Mouse (Mus musculus) heart, adult 18-20 months (tissue): ENCODE results near the gene Colec11. TPM values are rescaled to one million over a fixed set of nuclear protein-coding genes. Genes with fewer than 3 reads are reported as not detected.

Experiments used
- DNase-seq, 2 experiments: peaks; one replicate each; pipeline ENCODE4 v3.0.0; 2021 to 2022; ENCODE audit warnings: mixed read lengths in 1 of 2
- long read RNA-seq, 2 experiments: library from polyadenylated mRNA; stranded (forward); transcript quantifications; one replicate each; pipeline ENCODE4 v2.0.0; 2021
- total RNA-seq, 2 experiments: library from RNA; stranded (reverse); gene quantifications; 2 replicates each; pipeline ENCODE4 v1.2.3; 2021

The Colec11 gene
- total RNA-seq: 10 to 100 TPM; 14.1 to 15.6 TPM
- long read RNA-seq, experiment 1, transcript Colec11-201 (7 exons, 1,423 nt): major isoform, 9 of 12 reads
- long read RNA-seq, experiment 1, partial matches to known transcripts: 1 of 12 reads
- long read RNA-seq, experiment 1, other reads (novel, unspliced or antisense): 1 of 12 reads
- long read RNA-seq, experiment 2, partial matches to known transcripts: 2 of 7 reads
- long read RNA-seq, experiment 2, other reads (novel, unspliced or antisense): 0 of 7 reads

- peak; percentile 46 to 75 for DNase-seq
Observed at GRCm38 (mm10) chr12:28623195-28623594, at the start of gene Colec11. Gene Colec11 (minus strand): TSS chr12:28623377.

- DNase-seq: no peak
Observed at GRCm38 (mm10) chr12:28667287-28667686, 44.1 kb upstream of the Colec11 start.

GRCm38 (mm10) chr12:28666734-28667133 is 43.6 kb upstream of the Colec11 start:
- no peak for DNase-seq

- no peak for DNase-seq
Observed at GRCm38 (mm10) chr12:28662628-28663027, 39.5 kb upstream of the Colec11 start.

GRCm38 (mm10) chr12:28649141-28650110 is 26.2 kb upstream of the Colec11 start, which contains the start of gene Rnaseh1:
Gene Rnaseh1 (plus strand): TSS chr12:28649602.
- DNase-seq: peak; percentile 92 to 95

GRCm38 (mm10) chr12:28638778-28639177 is 15.6 kb upstream of the Colec11 start:
- no peak for DNase-seq

GRCm38 (mm10) chr12:28636543-28636942 is 13.4 kb upstream of the Colec11 start:
- DNase-seq: no peak

- peak; percentile 95 to 96 for DNase-seq
Observed at GRCm38 (mm10) chr12:28635535-28636476, 12.6 kb upstream of the Colec11 start, which contains the start of gene Rps7. Gene Rps7 (minus strand): TSS chr12:28635953.

- DNase-seq: no peak
Observed at GRCm38 (mm10) chr12:28635058-28635534, 11.9 kb upstream of the Colec11 start.

- DNase-seq: no peak
Observed at GRCm38 (mm10) chr12:28628436-28628835, 5.3 kb upstream of the Colec11 start.

- DNase-seq: no peak
Observed at GRCm38 (mm10) chr12:28627092-28627491, 3.9 kb upstream of the Colec11 start.

GRCm38 (mm10) chr12:28625407-28625806 is 2.2 kb upstream of the Colec11 start:
- peak in 1 of 2 experiments; percentile 39 for DNase-seq

- DNase-seq: peak in 1 of 2 experiments; percentile 25
Observed at GRCm38 (mm10) chr12:28624251-28624650, 1.1 kb upstream of the Colec11 start.

- no peak for DNase-seq
Observed at GRCm38 (mm10) chr12:28622641-28623040, 536 bp downstream of the Colec11 start.

GRCm38 (mm10) chr12:28622167-28622532 is 1.0 kb downstream of the Colec11 start:
- peak in 1 of 2 experiments; percentile 38 for DNase-seq

GRCm38 (mm10) chr12:28621451-28622166 is 1.6 kb downstream of the Colec11 start:
- no peak for DNase-seq

GRCm38 (mm10) chr12:28617297-28617696 is 5.9 kb downstream of the Colec11 start:
- no peak for DNase-seq

GRCm38 (mm10) chr12:28614401-28614800 is 8.8 kb downstream of the Colec11 start:
- peak in 1 of 2 experiments; percentile 29 for DNase-seq

GRCm38 (mm10) chr12:28612391-28612790 is 10.8 kb downstream of the Colec11 start:
- DNase-seq: no peak

GRCm38 (mm10) chr12:28607546-28608305 is 15.5 kb downstream of the Colec11 start:
- no peak for DNase-seq
